Mouse (Mus musculus) small intestine, adult 2 months (tissue): ENCODE results near the gene Slc7a11. TPM values are rescaled to one million over a fixed set of nuclear protein-coding genes. Genes with fewer than 3 reads are reported as not detected.

Experiments used
- H3K27ac ChIP-seq: fragments of 200-500 bp; 2 replicates; pipeline ENCODE4 v1.5.1; 2012; ENCODE audit warnings: low read depth, low read length, control low read depth, inconsistent platforms; ENCODE audit not compliant: insufficient read depth
- H3K27me3 ChIP-seq: fragments of 200-500 bp; 2 replicates; pipeline ENCODE4 v1.6.1; 2012; ENCODE audit warnings: mild to moderate bottlenecking, moderate library complexity, low read length, inconsistent platforms; ENCODE audit not compliant: control insufficient read depth, insufficient read depth
- H3K36me3 ChIP-seq: fragments of 200-500 bp; 2 replicates; pipeline ENCODE4 v1.6.1; 2012; ENCODE audit warnings: mild to moderate bottlenecking, low read length, control low read depth, inconsistent platforms; ENCODE audit not compliant: control insufficient read depth, insufficient read depth
- H3K4me1 ChIP-seq: fragments of 200-500 bp; 2 replicates; pipeline ENCODE4 v1.6.1; 2012; ENCODE audit warnings: low read length, inconsistent platforms, mixed read lengths; ENCODE audit not compliant: control insufficient read depth, insufficient read depth, insufficient read length
- H3K4me3 ChIP-seq: fragments of 200-500 bp; 2 replicates; pipeline ENCODE4 v1.5.1; 2012; ENCODE audit warnings: low read depth, mild to moderate bottlenecking, control low read depth, inconsistent platforms, low read length, moderate library complexity
- CTCF ChIP-seq: fragments of 200-500 bp; IDR thresholded peaks from 2 replicates; pipeline ENCODE4 v1.5.1; 2012; ENCODE audit warnings: low read depth, mild to moderate bottlenecking, control low read depth, inconsistent platforms, low read length, moderate library complexity, mixed read lengths; ENCODE audit not compliant: insufficient replicate concordance, insufficient read length; ENCODE audit errors: extremely low read depth
- POLR2A ChIP-seq: fragments of 200-500 bp; IDR thresholded peaks from 2 replicates; pipeline ENCODE4 v1.6.1; 2012; ENCODE audit warnings: low read depth, mild to moderate bottlenecking, control low read depth, inconsistent platforms, low read length, moderate library complexity
- WGBS: fragments of 180-500 bp; shearing (Covaris S2); methylation state at CpG from one replicate; pipeline ENCODE4 v1.1.7; 2018; 5-methylcytosine and 5-hydroxymethylcytosine counted together
- polyA plus RNA-seq: library from polyadenylated mRNA; depleted of rRNA; stranded (reverse); fragments of >200 nt; gene quantifications from 2 replicates; pipeline ENCODE4 v1.2.3, GENCODE M21; 2012; rRNA removed

Slc7a11 gene
- 0.27 and 0.55 TPM in 2 replicates for polyA plus RNA-seq

- H3K27ac ChIP-seq: peak within 1 kb of the TSS; percentile 14; the same call in 1 of the 2 replicates
- WGBS: under 1% methylated on average over 11 of the region's 11 CpGs
- peaks cover 2% of the 10 kb centered on the region for H3K4me1 ChIP-seq
- H3K36me3 ChIP-seq: no peaks in the 10 kb centered on the region
- no peaks in the 10 kb centered on the region for H3K27me3 ChIP-seq
- TF ChIP-seq POLR2A: no peak
- TF ChIP-seq CTCF: no peak
- H3K4me3 ChIP-seq: peak within 1 kb of the TSS; percentile 53
Observed at GRCm38 (mm10) chr3:50443421-50443916, at the start of gene Slc7a11. Gene Slc7a11 (minus strand): TSS chr3:50443614.

DNA sequence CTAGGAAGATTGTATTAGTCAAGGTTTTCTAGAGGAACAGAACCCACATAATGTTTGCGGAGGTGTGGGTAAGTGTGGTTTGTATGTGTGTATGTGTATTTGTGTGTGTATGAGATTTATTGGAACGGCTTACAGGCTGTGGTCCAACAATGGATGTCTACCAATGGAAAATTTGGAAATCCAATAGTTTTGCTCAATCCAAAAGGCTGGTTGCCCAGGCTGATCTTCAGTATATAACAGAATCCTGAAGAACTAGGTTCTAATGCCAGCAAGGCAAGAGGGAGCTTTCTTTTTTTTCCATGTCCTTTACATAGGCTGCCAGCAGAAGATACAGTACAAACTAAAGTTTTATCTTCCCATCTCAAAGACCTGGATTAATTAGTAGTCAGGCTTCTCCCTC, 48.3 kb upstream of the Slc7a11 start:
- H3K27me3 ChIP-seq: no peaks in the 10 kb centered on the region
- 98% methylated on average over 2 of the region's 2 CpGs for WGBS
- no peak overlapping the region for H3K27ac ChIP-seq
- H3K4me3 ChIP-seq: no peak overlapping the region
- no peaks in the 10 kb centered on the region for H3K36me3 ChIP-seq
- TF ChIP-seq POLR2A (no peak), CTCF (no peak)
- no peaks in the 10 kb centered on the region for H3K4me1 ChIP-seq

- TF ChIP-seq CTCF: no peak
- no peak for TF ChIP-seq POLR2A
- H3K27me3 ChIP-seq: no peaks in the 10 kb centered on the region
- H3K36me3 ChIP-seq: no peaks in the 10 kb centered on the region
- H3K4me3 ChIP-seq: no peak overlapping the region
- 89% methylated on average over 1 of the region's 1 CpGs for WGBS
- no peaks in the 10 kb centered on the region for H3K4me1 ChIP-seq
- no peak overlapping the region for H3K27ac ChIP-seq
Observed at GRCm38 (mm10) chr3:50484076-50484475, 40.7 kb upstream of the Slc7a11 start.

DNA sequence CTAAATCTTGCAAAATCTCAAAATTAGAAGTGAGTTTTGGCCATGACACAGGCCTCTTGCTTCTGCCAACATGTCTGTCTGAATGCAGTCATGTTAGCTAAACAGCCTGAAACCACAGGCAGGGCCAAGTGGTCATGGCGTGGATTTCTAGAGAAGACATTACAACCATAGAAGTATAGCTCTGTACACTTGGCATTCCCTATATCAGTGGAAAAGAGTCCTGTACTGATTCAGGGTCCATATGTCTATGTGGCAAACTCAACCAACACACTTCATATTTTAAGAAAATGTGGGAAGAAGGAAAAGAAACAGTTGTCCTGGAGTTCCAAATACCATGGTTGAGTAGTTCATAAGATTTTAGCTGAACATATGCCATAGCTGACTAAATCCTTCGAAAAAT, 18.8 kb upstream of the Slc7a11 start:
- Histone ChIP-seq H3K4me3 (no peak overlapping the region), H3K36me3 (no peaks in the 10 kb centered on the region), H3K27ac (no peak overlapping the region), H3K27me3 (no peaks in the 10 kb centered on the region), H3K4me1 (0 out of 2 replicates have a peak, but pooled peaks cover 2% of the 10 kb centered on the region)
- 85% methylated on average over 2 of the region's 2 CpGs for WGBS
- TF ChIP-seq CTCF (no peak), POLR2A (no peak)

GRCm38 (mm10) chr3:50457136-50457535, 13.7 kb upstream of the Slc7a11 start:
- no peaks in the 10 kb centered on the region for H3K27me3 ChIP-seq
- TF ChIP-seq CTCF (no peak), POLR2A (no peak)
- H3K4me3 ChIP-seq: no peak overlapping the region
- WGBS: 36% methylated on average over 5 of the region's 5 CpGs
- H3K27ac ChIP-seq: no peak overlapping the region
- H3K36me3 ChIP-seq: no peaks in the 10 kb centered on the region
- H3K4me1 ChIP-seq: 0 out of 2 replicates have a peak, but pooled peaks cover 2% of the 10 kb centered on the region

- 24% methylated on average over 4 of the region's 4 CpGs for WGBS
- H3K27ac ChIP-seq: no peak overlapping the region
- no peaks in the 10 kb centered on the region for H3K36me3 ChIP-seq
Observed at GRCm38 (mm10) chr3:50456564-50456963, 13.2 kb upstream of the Slc7a11 start.

GRCm38 (mm10) chr3:50456023-50456422, 12.6 kb upstream of the Slc7a11 start:
- Histone ChIP-seq H3K36me3 (no peaks in the 10 kb centered on the region), H3K27ac (no peak overlapping the region), H3K4me3 (no peak overlapping the region), H3K27me3 (no peaks in the 10 kb centered on the region), H3K4me1 (0 out of 2 replicates have a peak, but pooled peaks cover 2% of the 10 kb centered on the region)
- WGBS: 42% methylated on average over 1 of the region's 1 CpGs
- TF ChIP-seq POLR2A (no peak), CTCF (no peak)

More at GRCm38 (mm10) chr3:50456564-50456963, 13.2 kb upstream of the Slc7a11 start:
- no peak for TF ChIP-seq CTCF
- no peak for TF ChIP-seq POLR2A
- Histone ChIP-seq H3K4me3 (no peak overlapping the region), H3K4me1 (0 out of 2 replicates have a peak, but pooled peaks cover 2% of the 10 kb centered on the region), H3K27me3 (no peaks in the 10 kb centered on the region)

DNA sequence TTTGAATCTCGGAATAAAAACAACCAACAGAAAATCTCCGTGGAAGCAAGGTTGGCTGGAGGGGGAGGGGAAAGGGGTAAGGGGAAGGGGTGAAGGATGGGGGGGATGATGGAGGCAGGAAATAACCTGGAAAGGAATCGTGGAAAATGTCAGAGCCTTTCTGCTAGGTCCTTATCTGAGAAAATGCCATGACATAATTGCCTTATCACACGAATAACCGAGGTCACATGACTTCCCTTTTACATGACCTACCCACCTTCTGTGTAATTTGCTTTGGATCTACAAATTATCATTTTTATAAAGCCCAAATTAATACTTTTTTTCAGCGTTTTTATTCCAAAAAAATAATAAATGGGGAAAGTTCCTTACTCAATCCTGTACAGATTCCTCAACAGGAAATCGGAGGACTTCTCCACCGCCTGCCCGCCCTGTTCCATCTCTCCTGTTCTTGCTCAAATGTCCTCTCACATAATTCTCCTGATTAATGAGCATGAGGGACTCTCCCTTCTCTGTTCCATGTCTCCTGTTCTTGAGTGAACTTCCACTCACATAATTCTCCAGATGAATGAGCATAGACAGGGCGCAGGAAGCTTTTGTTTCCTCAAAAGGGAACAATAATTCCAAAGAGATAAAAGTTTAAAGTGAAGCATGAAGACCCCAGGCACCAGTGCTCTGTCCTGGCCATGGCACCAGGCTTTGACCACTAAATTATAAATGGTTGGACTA, 1.8 kb upstream of the Slc7a11 start:
- peaks cover 2% of the 10 kb centered on the region for H3K4me1 ChIP-seq
- TF ChIP-seq POLR2A (no peak), CTCF (no peak)
- no peak overlapping the region for H3K4me3 ChIP-seq
- no peaks in the 10 kb centered on the region for H3K27me3 ChIP-seq
- H3K27ac ChIP-seq: no peak overlapping the region
- no peaks in the 10 kb centered on the region for H3K36me3 ChIP-seq
- WGBS: 61% methylated on average over 10 of the region's 10 CpGs
